Mouse (Mus musculus) embryonic fibroblast, embryonic 13.5 days (primary cell): ENCODE results near the gene Zswim7.

ENCODE experiments used
- CTCF ChIP-seq: IDR thresholded peaks from 2 replicates; pipeline ENCODE4 v1.5.1; 2011; ENCODE audit warnings: mild to moderate bottlenecking, control low read depth, low read length, moderate library complexity, borderline replicate concordance; ENCODE audit not compliant: insufficient read depth
- POLR2A ChIP-seq: IDR thresholded peaks from 2 replicates; pipeline ENCODE4 v1.6.1; 2011; ENCODE audit warnings: low read depth, mild to moderate bottlenecking, control low read depth, low read length, moderate library complexity

GRCm38 (mm10) chr11:62259214-62259613 lies 22.0 kb downstream of the Zswim7 start:
- TF ChIP-seq CTCF = no peak
- no peak for TF ChIP-seq POLR2A
